Mouse (Mus musculus) stomach, embryonic 15.5 days (tissue): Measurements from ENCODE around the gene Plk3. TPM values are rescaled to one million over a fixed set of nuclear protein-coding genes. Genes with fewer than 3 reads are reported as not detected.
"Not testable (repeated sequence)": the region's sequence is repeated elsewhere in the genome, so short reads cannot be mapped to it uniquely, and the experiment has no call there.

ENCODE experiments used
- ATAC-seq: fragments of 200-750 bp; cut with Nextera tagmentation; 2 replicates; pipeline ENCODE4 v1.8.0; 2017; ENCODE audit warnings: low read depth, moderate number of reproducible peaks, moderate TSS enrichment; ENCODE audit not compliant: insufficient read depth, low FRiP score
- H3K27ac ChIP-seq: fragments of 300-500 bp; sonication (generic); 2 replicates; pipeline ENCODE4 v1.5.1; 2015; ENCODE audit warnings: mild to moderate bottlenecking, inconsistent platforms
- H3K27me3 ChIP-seq: fragments of 300-500 bp; sonication (generic); replicated peaks from 2 replicates; pipeline ENCODE4 v1.6.1; 2015; ENCODE audit warnings: inconsistent platforms
- H3K36me3 ChIP-seq: fragments of 300-500 bp; sonication (generic); 2 replicates; pipeline ENCODE4 v1.6.1; 2015; ENCODE audit warnings: inconsistent platforms
- H3K4me1 ChIP-seq: fragments of 300-500 bp; sonication (generic); 2 replicates; pipeline ENCODE4 v1.6.1; 2015; ENCODE audit warnings: inconsistent platforms
- H3K4me2 ChIP-seq: fragments of 300-500 bp; sonication (generic); 2 replicates; pipeline ENCODE4 v1.6.1; 2015; ENCODE audit warnings: mild to moderate bottlenecking, inconsistent platforms
- H3K4me3 ChIP-seq: fragments of 300-500 bp; sonication (generic); replicated peaks from 2 replicates; pipeline ENCODE4 v1.5.1; 2015; ENCODE audit warnings: inconsistent platforms
- H3K9ac ChIP-seq: fragments of 300-500 bp; sonication (generic); 2 replicates; pipeline ENCODE4 v1.6.1; 2015; ENCODE audit warnings: inconsistent platforms
- H3K9me3 ChIP-seq: fragments of 300-500 bp; sonication (generic); 2 replicates; pipeline ENCODE4 v1.6.1; 2016; ENCODE audit warnings: inconsistent platforms
- WGBS: fragments of 180-500 bp; shearing (Covaris S2); methylation state at CpG from one replicate; pipeline ENCODE4 v1.1.7; 2015; 5-methylcytosine and 5-hydroxymethylcytosine counted together
- polyA plus RNA-seq: library from polyadenylated mRNA; unstranded; fragments of >200 nt; fragmentation: Nextera tagmentation; extraction: Ambion mirVana; gene quantifications from 2 replicates; pipeline ENCODE4 v1.2.1, GENCODE M21; 2015

The Plk3 gene
- 3.8 and 4.7 TPM in 2 replicates for polyA plus RNA-seq

DNA sequence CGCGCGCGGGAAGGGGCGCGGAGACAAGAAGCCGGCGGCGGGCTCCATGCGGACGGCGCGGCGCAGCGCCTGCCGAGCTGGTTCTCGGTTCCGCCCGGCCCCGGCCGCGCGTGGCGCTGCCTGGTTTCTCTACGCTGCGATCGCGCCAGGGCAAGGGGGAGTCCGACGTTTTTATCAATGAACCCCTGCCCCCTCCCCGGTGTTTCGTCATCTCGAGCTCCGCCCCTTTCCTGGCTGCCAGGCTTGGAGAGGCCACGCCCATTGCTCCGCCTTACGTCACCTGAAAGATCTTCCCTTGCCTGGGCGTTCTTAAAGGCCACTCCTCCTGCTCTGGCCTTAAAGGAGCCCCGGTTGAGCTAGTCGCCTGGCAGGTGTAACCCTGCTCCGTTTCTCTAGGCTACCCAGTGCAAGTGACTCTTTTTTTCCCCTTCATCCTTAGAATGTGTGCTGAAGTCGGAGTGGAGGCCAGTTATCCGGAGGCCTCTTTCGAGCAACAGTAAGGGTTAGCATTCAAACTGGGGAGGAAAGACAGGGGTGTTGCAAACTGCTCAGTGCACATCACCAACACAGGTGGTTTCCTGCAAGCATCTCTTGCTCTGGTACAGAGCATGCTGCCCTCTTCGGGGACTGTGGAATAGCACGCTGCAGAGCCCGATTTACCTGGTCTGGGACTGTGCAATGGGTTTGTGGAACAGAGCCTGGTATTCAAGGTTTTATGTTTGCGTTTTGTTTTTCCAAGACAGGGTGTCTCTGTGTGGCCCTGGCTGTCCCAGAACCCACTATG lies at the start of gene Plk3:
Plk3 (minus strand) TSS at position 147 of the 784 bp plus-strand sequence.
- Histone ChIP-seq H3K4me2 (peak within 1 kb of the TSS; percentile 97), H3K9ac (peak within 1 kb of the TSS; percentile 86), H3K4me3 (peak within 1 kb of the TSS; percentile 67), H3K27me3 (peaks cover 9% of the 10 kb centered on the region; the same call in 1 of the 2 replicates), H3K9me3 (no peaks in the 10 kb centered on the region), H3K27ac (no peak within 1 kb of the TSS), H3K4me1 (peaks cover 20% of the 10 kb centered on the region), H3K36me3 (peaks cover 3% of the 10 kb centered on the region; the same call in 1 of the 2 replicates)
- WGBS = 2% methylated on average over 48 of the region's 48 CpGs
- peak; percentile 86 for ATAC-seq

- WGBS = 9% methylated on average over 9 of the region's 9 CpGs
- Histone ChIP-seq H3K36me3 (peaks cover 15% of the 10 kb centered on the region; the same call in 1 of the 2 replicates), H3K4me3 (peak overlapping the region; percentile 74), H3K27ac (peak overlapping the region; percentile 54; the same call in 1 of the 2 replicates), H3K4me2 (peak overlapping the region; percentile 92)
- H3K27me3 ChIP-seq, H3K4me1 ChIP-seq, H3K9me3 ChIP-seq, H3K9ac ChIP-seq: not testable (repeated sequence)
- ATAC-seq = peak; percentile 35
Measured at GRCm38 (mm10) chr4:117182759-117183096, 49.0 kb upstream of the Plk3 start.

DNA sequence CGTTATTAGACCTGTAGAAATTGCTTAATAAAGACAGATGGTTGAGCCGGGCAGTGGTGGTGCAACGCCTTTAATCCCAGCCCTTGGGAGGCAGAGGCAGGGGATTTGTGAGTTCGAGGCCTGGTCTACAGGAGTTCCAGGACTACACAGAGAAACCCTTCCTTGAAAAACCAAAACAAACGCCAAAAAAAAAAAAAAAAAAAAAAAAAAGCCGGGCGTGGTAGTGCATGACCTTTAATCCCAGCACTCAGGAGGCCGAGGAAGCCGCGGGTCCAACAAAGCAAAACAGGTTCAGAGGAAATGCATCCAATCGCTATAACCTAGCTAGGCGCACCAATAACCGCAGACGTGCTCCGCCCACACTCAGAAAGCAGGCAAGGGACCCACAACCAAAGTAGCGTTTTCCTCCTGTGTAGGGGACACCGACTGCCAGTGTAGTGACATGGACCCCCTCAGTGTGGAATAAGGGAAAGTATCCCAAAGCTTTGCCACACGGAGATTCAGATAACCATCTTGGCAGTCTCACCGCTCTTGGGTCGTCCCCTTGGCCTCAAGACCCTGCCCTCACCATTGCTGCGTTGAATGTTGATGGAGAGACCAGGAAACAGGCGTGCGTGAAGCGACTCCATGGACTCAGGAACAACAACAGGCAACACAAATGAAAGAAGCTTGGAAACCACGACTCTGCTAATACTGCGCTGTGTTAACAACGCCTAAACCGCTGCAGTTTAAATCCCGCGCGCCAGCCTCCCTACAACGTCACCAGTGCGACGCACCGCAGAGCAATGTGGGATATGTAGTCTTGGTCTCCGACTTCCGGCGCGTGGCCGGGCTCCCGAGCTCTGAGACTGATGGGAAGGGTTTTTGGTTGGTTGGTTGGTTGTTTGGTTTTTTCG lies 48.3 kb upstream of the Plk3 start, which contains the start of gene Kif2c:
Kif2c (minus strand) TSS at position 777 of the 896 bp plus-strand sequence.
- Histone ChIP-seq H3K36me3 (peaks cover 20% of the 10 kb centered on the region), H3K4me3 (peak within 1 kb of the TSS; percentile 74), H3K9ac (peak within 1 kb of the TSS; percentile 37; the same call in 1 of the 2 replicates), H3K27me3 (no peaks in the 10 kb centered on the region), H3K27ac (peak within 1 kb of the TSS; percentile 73), H3K4me1 (peaks cover 8% of the 10 kb centered on the region; the same call in 1 of the 2 replicates), H3K4me2 (peak within 1 kb of the TSS; percentile 92), H3K9me3 (no peaks in the 10 kb centered on the region)
- WGBS = under 1% methylated on average over 42 of the region's 42 CpGs
- peak; percentile 95 for ATAC-seq

- H3K4me2 ChIP-seq = no peak overlapping the region
- WGBS = 78% methylated on average over 5 of the region's 5 CpGs
- H3K9me3 ChIP-seq = no peaks in the 10 kb centered on the region
- H3K4me3 ChIP-seq = no peak overlapping the region
- H3K27me3 ChIP-seq = no peaks in the 10 kb centered on the region
- H3K9ac ChIP-seq = no peak overlapping the region
- no peak overlapping the region for H3K27ac ChIP-seq
- no peaks in the 10 kb centered on the region for H3K4me1 ChIP-seq
- peaks cover 49% of the 10 kb centered on the region for H3K36me3 ChIP-seq
- ATAC-seq = no peak
Measured at GRCm38 (mm10) chr4:117169936-117170335, 36.2 kb upstream of the Plk3 start.

- H3K4me2 ChIP-seq = no peak overlapping the region
- no peak overlapping the region for H3K9ac ChIP-seq
- H3K9me3 ChIP-seq = no peaks in the 10 kb centered on the region
- H3K36me3 ChIP-seq = peaks cover 43% of the 10 kb centered on the region
- no peak overlapping the region for H3K27ac ChIP-seq
- WGBS = 74% methylated on average over 4 of the region's 4 CpGs
- ATAC-seq = no peak
- no peak overlapping the region for H3K4me3 ChIP-seq
- no peaks in the 10 kb centered on the region for H3K4me1 ChIP-seq
- no peaks in the 10 kb centered on the region for H3K27me3 ChIP-seq
Measured at GRCm38 (mm10) chr4:117161183-117161582, 27.4 kb upstream of the Plk3 start.

- WGBS = 79% methylated on average over 10 of the region's 10 CpGs
Measured at GRCm38 (mm10) chr4:117159666-117160065, 25.9 kb upstream of the Plk3 start.

DNA sequence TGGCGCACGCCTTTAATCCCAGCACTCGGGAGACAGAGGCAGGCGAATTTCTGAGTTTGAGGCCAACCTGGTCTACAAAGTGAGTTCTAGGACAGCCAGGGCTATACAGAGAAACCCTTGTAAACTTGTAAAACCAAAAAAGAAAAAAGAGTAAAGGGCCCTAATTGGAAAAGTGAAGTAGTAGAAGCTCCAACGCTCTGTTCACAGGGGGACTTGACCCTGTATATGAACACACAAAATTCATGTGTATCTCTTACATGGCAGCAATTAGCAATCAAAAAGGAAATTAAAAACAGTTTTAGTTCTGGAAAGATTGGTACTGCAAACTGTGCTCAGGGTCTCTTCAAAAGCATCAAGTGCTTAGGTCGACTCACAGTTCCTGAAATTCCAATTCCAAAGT lies 22.6 kb upstream of the Plk3 start:
- H3K36me3 ChIP-seq = peaks cover 32% of the 10 kb centered on the region
- H3K4me1 ChIP-seq = peaks cover 20% of the 10 kb centered on the region; the same call in 1 of the 2 replicates
- H3K27ac ChIP-seq = no peak overlapping the region; the same call in 1 of the 2 replicates
- ATAC-seq = no peak
- WGBS = 24% methylated on average over 6 of the region's 6 CpGs
- H3K4me2 ChIP-seq = peak overlapping the region; percentile 64
- H3K9me3 ChIP-seq = no peaks in the 10 kb centered on the region
- H3K4me3 ChIP-seq = peak overlapping the region; percentile 93
- H3K27me3 ChIP-seq = no peaks in the 10 kb centered on the region
- no peak overlapping the region for H3K9ac ChIP-seq

More at GRCm38 (mm10) chr4:117159666-117160065, 25.9 kb upstream of the Plk3 start:
- Histone ChIP-seq H3K4me3 (no peak overlapping the region), H3K27me3 (no peaks in the 10 kb centered on the region), H3K4me1 (no peaks in the 10 kb centered on the region), H3K27ac (no peak overlapping the region), H3K9ac (no peak overlapping the region), H3K36me3 (peaks cover 36% of the 10 kb centered on the region), H3K9me3 (no peaks in the 10 kb centered on the region), H3K4me2 (no peak overlapping the region)
- no peak for ATAC-seq

GRCm38 (mm10) chr4:117155792-117156355 lies 22.1 kb upstream of the Plk3 start, which contains the start of gene Rps8:
Gene Rps8, minus strand, starts transcription at chr4:117156243.
- H3K9me3 ChIP-seq = no peaks in the 10 kb centered on the region
- H3K4me2 ChIP-seq = peak within 1 kb of the TSS; percentile 64
- peak within 1 kb of the TSS; percentile 100 for H3K9ac ChIP-seq
- H3K4me1 ChIP-seq = peaks cover 20% of the 10 kb centered on the region; the same call in 1 of the 2 replicates
- peak within 1 kb of the TSS; percentile 94 for H3K27ac ChIP-seq
- H3K4me3 ChIP-seq = peak within 1 kb of the TSS; percentile 93
- WGBS = under 1% methylated on average over 52 of the region's 52 CpGs
- ATAC-seq = peak; percentile 85
- no peaks in the 10 kb centered on the region for H3K27me3 ChIP-seq
- H3K36me3 ChIP-seq = peaks cover 33% of the 10 kb centered on the region

- Histone ChIP-seq H3K4me3 (peak overlapping the region; percentile 93), H3K27me3 (no peaks in the 10 kb centered on the region), H3K9me3 (no peaks in the 10 kb centered on the region), H3K9ac (peak overlapping the region; percentile 100), H3K36me3 (peaks cover 33% of the 10 kb centered on the region), H3K27ac (peak overlapping the region; percentile 94), H3K4me1 (peaks cover 22% of the 10 kb centered on the region; the same call in 1 of the 2 replicates), H3K4me2 (peak overlapping the region; percentile 64)
- under 1% methylated on average over 44 of the region's 44 CpGs for WGBS
- ATAC-seq = no peak
Measured at GRCm38 (mm10) chr4:117155020-117155791, 21.4 kb upstream of the Plk3 start.

- H3K27ac ChIP-seq = no peak overlapping the region
- no peaks in the 10 kb centered on the region for H3K9me3 ChIP-seq
- no peaks in the 10 kb centered on the region for H3K27me3 ChIP-seq
- H3K4me2 ChIP-seq = peak overlapping the region; percentile 64; the same call in 1 of the 2 replicates
- no peak for ATAC-seq
- peaks cover 34% of the 10 kb centered on the region for H3K36me3 ChIP-seq
- WGBS = 58% methylated on average over 5 of the region's 5 CpGs
- no peak overlapping the region for H3K9ac ChIP-seq
- peaks cover 22% of the 10 kb centered on the region; the same call in 1 of the 2 replicates for H3K4me1 ChIP-seq
- H3K4me3 ChIP-seq = no peak overlapping the region
Measured at GRCm38 (mm10) chr4:117152714-117153113, 19.0 kb upstream of the Plk3 start.

DNA sequence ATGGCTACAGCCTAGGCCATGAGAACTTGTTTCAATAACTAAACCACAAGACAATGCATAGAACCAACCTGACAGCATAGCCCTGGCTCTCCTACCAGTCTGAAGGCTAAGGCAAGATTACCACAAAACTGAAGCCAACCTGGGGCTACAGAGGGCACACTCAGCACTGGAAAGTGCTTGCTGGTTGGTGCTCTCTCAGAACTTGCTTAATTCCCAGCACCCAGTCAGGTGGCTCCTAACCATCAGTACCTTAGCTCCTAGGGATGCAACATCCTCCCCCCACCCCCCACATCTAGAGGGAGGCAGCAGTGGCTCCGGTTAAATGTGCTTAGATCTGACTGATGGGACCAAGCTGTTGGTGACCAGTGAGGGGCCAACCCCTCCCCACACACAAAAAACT lies 17.7 kb upstream of the Plk3 start:
- WGBS = 41% methylated on average over 1 of the region's 1 CpGs
- Histone ChIP-seq H3K9me3 (no peaks in the 10 kb centered on the region), H3K4me1 (peaks cover 22% of the 10 kb centered on the region; the same call in 1 of the 2 replicates), H3K36me3 (peaks cover 34% of the 10 kb centered on the region), H3K9ac (no peak overlapping the region), H3K27me3 (no peaks in the 10 kb centered on the region), H3K4me2 (no peak overlapping the region), H3K4me3 (no peak overlapping the region), H3K27ac (no peak overlapping the region)
- ATAC-seq = no peak
